Mouse (Mus musculus) cortical plate, adult 2 months (tissue): ENCODE results near the gene Nudt4. TPM values are rescaled to one million over a fixed set of nuclear protein-coding genes. Genes with fewer than 3 reads are reported as not detected.

Experiments
- H3K27ac ChIP-seq: fragments of 200-500 bp; 2 replicates; pipeline ENCODE4 v1.5.1; 2012; ENCODE audit warnings: low read length, control low read depth, inconsistent platforms; ENCODE audit not compliant: insufficient read depth
- H3K4me1 ChIP-seq: fragments of 200-500 bp; 2 replicates; pipeline ENCODE4 v1.6.1; 2011; ENCODE audit warnings: low read length; ENCODE audit not compliant: control insufficient read depth, insufficient read depth
- H3K4me3 ChIP-seq: fragments of 200-500 bp; 2 replicates; pipeline ENCODE4 v1.5.1; 2011; ENCODE audit warnings: mild to moderate bottlenecking, low read length, control low read depth; ENCODE audit not compliant: insufficient read depth
- CTCF ChIP-seq: fragments of 200-500 bp; IDR thresholded peaks from 2 replicates; pipeline ENCODE4 v1.5.1; 2011; ENCODE audit warnings: mild to moderate bottlenecking, control low read depth, low read length; ENCODE audit not compliant: insufficient read depth; ENCODE audit errors: extremely low read depth
- POLR2A ChIP-seq: fragments of 200-500 bp; IDR thresholded peaks from 2 replicates; pipeline ENCODE4 v1.6.1; 2011; ENCODE audit warnings: mild to moderate bottlenecking, low read length, control low read depth; ENCODE audit not compliant: insufficient read depth; ENCODE audit errors: extremely low read depth
- polyA plus RNA-seq: library from polyadenylated mRNA; depleted of rRNA; stranded (reverse); fragments of >200 nt; gene quantifications from 2 replicates; pipeline ENCODE4 v1.2.3, GENCODE M21; 2012

Nudt4 gene
- polyA plus RNA-seq, 1 experiment, result 116 TPM

DNA sequence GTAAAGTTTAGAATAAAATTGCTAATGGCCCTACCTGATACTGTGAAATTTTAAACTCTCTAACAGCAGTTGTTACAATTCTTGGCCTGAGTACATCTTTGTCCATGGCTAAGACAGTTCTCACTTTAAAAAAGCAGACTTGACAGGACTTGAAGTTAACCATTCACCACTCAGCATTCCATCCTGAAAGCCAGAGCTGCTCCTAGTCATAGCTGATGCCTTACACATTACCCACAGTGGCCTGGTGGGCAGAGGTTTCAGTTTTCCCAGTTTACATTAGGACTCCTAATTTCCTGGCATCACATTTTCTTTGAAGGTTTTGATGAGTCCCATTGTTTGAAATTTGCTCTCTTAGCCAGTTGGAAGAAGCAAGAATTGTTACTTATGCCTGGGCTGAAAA is 19.9 kb downstream of the Nudt4 start:
- Histone ChIP-seq H3K4me3 (no peak overlapping the region), H3K4me1 (peaks cover 10% of the 10 kb centered on the region), H3K27ac (peak overlapping the region; percentile 59; the same call in 1 of the 2 replicates)
- TF ChIP-seq POLR2A (no peak), CTCF (no peak)

DNA sequence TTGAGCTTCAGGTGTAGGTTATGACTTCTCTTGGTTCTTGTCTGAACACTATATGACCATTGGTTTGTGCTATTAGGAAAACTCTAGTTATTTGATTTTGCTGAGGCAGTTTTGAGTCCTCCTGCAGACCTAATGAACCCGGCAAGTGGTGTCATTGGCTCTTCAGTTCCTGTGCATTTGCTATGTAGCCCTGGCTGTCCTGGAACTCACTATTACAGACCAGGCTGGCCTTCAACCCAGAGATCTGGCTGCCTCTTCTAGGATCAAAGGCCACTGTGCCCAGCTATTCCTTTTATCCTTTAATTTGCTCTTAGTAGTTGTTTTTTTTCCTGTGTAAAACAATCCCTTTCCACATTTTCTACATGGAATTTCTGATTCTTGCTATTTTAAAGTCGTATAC is 20.6 kb downstream of the Nudt4 start:
- H3K27ac ChIP-seq, result no peak overlapping the region
- no peak overlapping the region for H3K4me3 ChIP-seq
- peaks cover 10% of the 10 kb centered on the region for H3K4me1 ChIP-seq
- no peak for TF ChIP-seq CTCF
- no peak for TF ChIP-seq POLR2A

DNA sequence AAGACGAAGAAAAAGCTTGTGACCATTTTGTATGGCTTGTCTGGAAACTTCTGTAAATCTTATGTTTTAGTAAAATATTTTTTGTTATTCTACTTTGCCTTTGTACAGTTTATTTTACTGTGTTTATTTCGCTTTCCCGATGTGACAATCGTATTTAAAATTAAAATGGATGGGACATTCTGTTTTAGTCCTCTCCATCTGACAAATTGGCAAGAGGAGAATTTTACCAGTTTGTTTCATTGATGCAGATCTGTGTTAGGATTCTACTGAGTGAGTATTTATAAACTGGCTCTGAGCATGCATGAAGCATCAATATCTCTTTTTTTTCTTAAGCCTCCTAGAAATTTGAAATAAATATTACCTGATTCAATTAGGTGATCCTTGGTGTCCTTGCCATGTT is 21.0 kb downstream of the Nudt4 start:
- H3K4me1 ChIP-seq, result peaks cover 10% of the 10 kb centered on the region
- TF ChIP-seq POLR2A (no peak), CTCF (no peak)

DNA sequence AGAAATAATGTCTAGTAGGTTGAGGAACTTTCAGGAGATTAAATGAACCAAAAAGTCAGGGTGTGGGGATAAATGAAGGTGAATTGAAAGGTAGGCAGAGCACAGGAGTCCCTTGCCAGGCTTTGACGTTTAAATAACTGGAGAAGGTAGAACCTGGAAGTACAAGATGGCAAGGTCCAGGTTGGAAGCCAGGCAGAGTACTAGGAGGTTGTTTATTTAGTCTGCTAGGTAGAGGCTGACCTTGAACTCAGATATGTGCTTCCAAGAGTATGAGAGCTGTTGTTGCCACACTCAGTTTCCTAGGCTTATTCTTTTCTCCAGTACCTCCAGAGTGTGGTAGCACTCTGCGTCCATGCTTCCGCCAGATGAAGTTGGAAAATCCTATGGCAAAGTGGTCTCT is 24.1 kb downstream of the Nudt4 start:
- H3K4me1 ChIP-seq, result peaks cover 7% of the 10 kb centered on the region

More for the DNA sequence above, 21.0 kb downstream of the Nudt4 start:
- Histone ChIP-seq H3K27ac (no peak overlapping the region), H3K4me3 (no peak overlapping the region)

DNA sequence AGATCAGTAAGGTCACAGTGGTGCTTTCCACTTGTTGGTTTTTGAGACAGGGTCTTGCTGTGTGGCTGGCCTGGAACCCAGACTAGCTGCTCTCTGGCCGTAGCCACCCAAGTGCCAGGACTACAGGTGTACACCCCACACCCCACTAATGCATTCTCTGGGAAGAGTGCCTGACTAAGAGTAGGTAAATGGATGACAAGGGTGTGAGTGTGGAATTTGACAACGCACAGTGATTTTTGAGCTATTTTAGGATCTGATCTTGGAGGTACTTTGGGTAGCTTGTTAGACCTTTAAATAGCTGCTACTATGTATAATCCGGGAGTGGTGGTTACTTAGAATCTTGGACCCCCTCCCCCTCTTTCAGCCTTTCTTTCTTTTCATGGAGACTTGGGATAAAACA is 24.7 kb downstream of the Nudt4 start:
- peaks cover 2% of the 10 kb centered on the region; the same call in 1 of the 2 replicates for H3K4me1 ChIP-seq
- no peak for TF ChIP-seq POLR2A
- no peak for TF ChIP-seq CTCF
- H3K27ac ChIP-seq, result no peak overlapping the region
- H3K4me3 ChIP-seq, result no peak overlapping the region

More for the DNA sequence above, 24.1 kb downstream of the Nudt4 start:
- Histone ChIP-seq H3K27ac (no peak overlapping the region), H3K4me3 (no peak overlapping the region)
- TF ChIP-seq CTCF (no peak), POLR2A (no peak)

DNA sequence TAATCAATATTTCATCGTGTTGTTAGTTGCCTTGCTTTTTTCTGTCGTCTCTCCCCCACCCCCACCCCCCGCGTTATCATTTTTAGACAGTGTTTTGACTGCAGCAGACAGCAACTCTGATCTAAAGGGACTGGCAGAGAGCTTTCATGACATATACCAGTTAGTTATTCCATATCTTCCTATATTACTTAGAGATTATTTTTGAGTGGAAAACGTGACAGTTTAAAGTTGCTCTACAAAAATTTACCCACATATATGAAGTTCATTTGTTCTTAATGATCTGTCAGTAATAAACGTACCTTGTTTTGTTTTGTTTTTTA is 27.8 kb downstream of the Nudt4 start:
- Histone ChIP-seq H3K27ac (no peak overlapping the region), H3K4me3 (no peak overlapping the region), H3K4me1 (peaks cover 2% of the 10 kb centered on the region; the same call in 1 of the 2 replicates)
- TF ChIP-seq POLR2A (no peak), CTCF (no peak)

DNA sequence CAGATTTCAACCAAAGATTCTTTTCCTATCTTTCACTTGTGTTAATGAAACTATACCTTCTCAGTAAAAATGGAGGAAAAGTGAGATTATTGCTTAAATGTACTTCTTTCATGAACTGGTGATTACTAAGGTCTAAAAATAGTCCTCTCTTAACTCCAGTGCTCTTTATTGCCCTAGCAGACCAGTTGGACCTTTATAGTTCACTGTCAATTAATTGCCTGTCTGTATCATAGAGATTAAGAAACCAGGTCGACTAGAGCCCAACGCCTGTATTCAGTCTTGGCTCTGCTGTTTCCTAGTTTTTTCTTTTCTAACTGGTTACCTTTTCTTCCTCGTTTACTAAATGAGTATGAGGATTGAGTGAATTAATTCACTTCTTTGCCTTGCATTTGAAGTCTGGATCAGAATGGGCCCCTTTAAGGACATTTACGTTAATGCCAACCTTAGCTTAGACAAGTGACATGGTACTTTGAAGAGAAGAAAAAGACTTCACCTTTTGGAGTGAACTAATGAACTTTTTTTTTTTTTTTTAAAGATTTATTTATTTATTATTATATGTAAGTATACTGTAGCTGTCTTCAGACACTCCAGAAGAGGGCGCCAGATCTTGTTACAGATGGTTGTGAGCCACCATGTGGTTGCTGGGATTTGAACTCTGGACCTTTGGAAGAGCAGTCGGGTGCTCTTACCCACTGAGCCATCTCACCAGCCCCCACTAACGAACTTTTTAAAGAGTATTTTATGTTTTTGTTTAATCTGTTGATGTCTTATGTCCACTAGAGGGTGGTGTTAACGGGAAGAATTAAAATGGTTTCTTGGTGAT is 28.3 kb downstream of the Nudt4 start:
- peaks cover 3% of the 10 kb centered on the region; the same call in 1 of the 2 replicates for H3K4me1 ChIP-seq
- H3K27ac ChIP-seq, result no peak overlapping the region
- no peak overlapping the region for H3K4me3 ChIP-seq
- TF ChIP-seq CTCF (no peak), POLR2A (no peak)

DNA sequence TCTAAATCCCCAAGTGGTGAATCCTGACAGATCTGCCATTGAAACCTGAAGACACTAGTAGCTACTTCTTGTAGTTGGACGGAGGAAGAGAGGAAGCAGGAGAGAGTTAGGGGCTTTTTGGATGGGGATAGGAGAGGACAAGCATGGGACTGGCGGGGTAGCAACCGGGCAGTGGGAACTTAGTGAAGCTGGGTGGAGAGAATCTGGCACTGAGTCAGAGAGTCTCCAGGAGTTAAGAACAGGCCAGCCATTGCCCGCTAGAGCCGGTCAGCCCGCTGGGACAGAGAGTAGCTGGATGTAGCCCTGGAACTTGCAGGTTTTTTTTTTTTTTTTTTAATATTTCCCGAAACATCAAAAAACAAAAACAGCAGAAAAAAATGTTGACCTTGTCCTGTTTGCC is 30.6 kb downstream of the Nudt4 start:
- no peak for TF ChIP-seq POLR2A
- TF ChIP-seq CTCF, result no peak
- no peak overlapping the region for H3K4me3 ChIP-seq
- H3K27ac ChIP-seq, result no peak overlapping the region

DNA sequence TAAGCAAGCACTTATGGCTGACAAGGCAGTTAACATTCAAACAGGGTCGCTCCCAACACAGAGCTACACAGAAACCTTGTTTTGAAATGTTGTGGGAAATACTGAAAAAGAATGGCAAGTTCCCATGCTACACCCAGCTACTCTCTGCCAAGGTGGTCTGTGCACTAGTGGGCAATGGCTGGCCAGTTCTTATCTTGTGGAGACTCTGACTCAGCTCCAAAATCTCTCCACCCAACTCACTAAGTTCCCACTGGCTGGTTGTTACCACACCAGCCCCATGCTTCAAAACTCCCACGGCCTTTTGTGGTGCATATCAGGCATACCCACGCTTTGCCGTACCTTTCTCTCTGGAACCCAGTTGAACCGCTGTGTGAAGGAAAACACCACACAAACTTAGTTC is 31.0 kb downstream of the Nudt4 start:
- H3K4me1 ChIP-seq, result peaks cover 6% of the 10 kb centered on the region; the same call in 1 of the 2 replicates
- H3K27ac ChIP-seq, result no peak overlapping the region
- H3K4me3 ChIP-seq, result no peak overlapping the region
- TF ChIP-seq CTCF (no peak), POLR2A (no peak)

More for the DNA sequence above, 30.6 kb downstream of the Nudt4 start:
- H3K4me1 ChIP-seq, result peaks cover 6% of the 10 kb centered on the region; the same call in 1 of the 2 replicates

DNA sequence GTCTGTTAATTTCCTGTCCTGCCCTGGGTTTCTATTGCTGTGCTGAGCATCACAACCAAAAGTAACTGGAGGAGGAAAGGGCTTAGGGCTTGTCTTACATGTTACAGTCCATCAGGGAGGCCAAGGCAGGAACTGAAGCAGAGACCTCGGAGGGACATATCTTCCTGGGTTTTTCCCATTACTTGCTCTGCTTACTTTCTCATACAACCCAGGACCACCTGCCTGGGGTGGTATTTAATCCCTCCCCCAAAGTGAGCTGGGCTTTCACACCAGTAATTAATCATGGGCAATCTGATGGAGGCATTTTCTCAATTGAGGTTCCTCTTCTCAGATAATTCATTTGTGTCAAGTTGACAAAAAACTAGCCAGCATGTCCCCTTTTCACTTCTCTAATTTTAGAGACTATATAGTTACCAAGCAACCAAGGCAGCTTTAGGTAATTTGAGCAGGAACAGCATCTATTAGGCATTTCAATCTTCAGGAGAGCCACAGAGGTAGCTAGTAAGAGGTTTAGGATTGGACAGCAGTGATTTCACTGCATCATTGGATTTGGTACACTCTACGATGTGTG is 33.3 kb downstream of the Nudt4 start:
- Histone ChIP-seq H3K4me3 (no peak overlapping the region), H3K4me1 (peaks cover 8% of the 10 kb centered on the region; the same call in 1 of the 2 replicates), H3K27ac (no peak overlapping the region)
- TF ChIP-seq POLR2A (no peak), CTCF (no peak)
